Mouse (Mus musculus): Measurements from ENCODE around the gene Fchsd2. TPM values are rescaled to one million over a fixed set of nuclear protein-coding genes. Genes with fewer than 3 reads are reported as not detected.
A peak's percentile ranks its signal among the peaks of the same experiment; 100 is the strongest.

Fchsd2 gene
- polyA plus RNA-seq, 1 experiment from 2014 or later: 51.6 TPM

- WGBS: 81% methylated on average over 3 of the region's 3 CpGs
- Histone ChIP-seq H3K9ac (replicated peaks; ENCODE audit: low read depth, low read length) (no peak overlapping the region), H3K4me1 (ENCODE audit: control insufficient read depth, insufficient read depth, low read length) (no peaks in the 10 kb centered on the region), H3K4me2 (ENCODE audit: low read depth, low read length) (no peak overlapping the region), H3K4me3 (ENCODE audit: low read depth, low read length) (no peak overlapping the region), H3K9me3 (ENCODE audit: control insufficient read depth, low read length) (no peaks in the 10 kb centered on the region), H3K36me3 (ENCODE audit: control insufficient read depth, insufficient read depth, low read length) (no peaks in the 10 kb centered on the region), H3K27me3 (ENCODE audit: control insufficient read depth, insufficient read depth, low read length) (no peaks in the 10 kb centered on the region), H3K27ac (ENCODE audit: low read depth, low read length) (no peak overlapping the region)
- no peak for ATAC-seq (ENCODE audit: low read depth)
Measured at GRCm38 (mm10) chr7:101089242-101089641, 3.4 kb upstream of the Fchsd2 start.

GRCm38 (mm10) chr7:101093231-101093630, 568 bp downstream of the Fchsd2 start:
- H3K9ac ChIP-seq (replicated peaks; ENCODE audit: low read depth, low read length): no peak overlapping the region
- H3K4me3 ChIP-seq (ENCODE audit: low read depth, low read length): no peak overlapping the region
- no peaks in the 10 kb centered on the region for H3K36me3 ChIP-seq (ENCODE audit: control insufficient read depth, insufficient read depth, low read length)
- H3K4me2 ChIP-seq (ENCODE audit: low read depth, low read length): no peak overlapping the region
- H3K4me1 ChIP-seq (ENCODE audit: control insufficient read depth, insufficient read depth, low read length): no peaks in the 10 kb centered on the region
- no peak for ATAC-seq (ENCODE audit: low read depth)
- no peaks in the 10 kb centered on the region for H3K9me3 ChIP-seq (ENCODE audit: control insufficient read depth, low read length)
- H3K27me3 ChIP-seq (ENCODE audit: control insufficient read depth, insufficient read depth, low read length): no peaks in the 10 kb centered on the region
- no peak overlapping the region for H3K27ac ChIP-seq (ENCODE audit: low read depth, low read length)
- WGBS: 69% methylated on average over 3 of the region's 3 CpGs

- ATAC-seq (ENCODE audit: low read depth): no peak
- H3K36me3 ChIP-seq (ENCODE audit: control insufficient read depth, insufficient read depth, low read length): no peaks in the 10 kb centered on the region
- no peak overlapping the region for H3K4me2 ChIP-seq (ENCODE audit: low read depth, low read length)
- no peaks in the 10 kb centered on the region for H3K4me1 ChIP-seq (ENCODE audit: control insufficient read depth, insufficient read depth, low read length)
- H3K27ac ChIP-seq (ENCODE audit: low read depth, low read length): no peak overlapping the region
- 69% methylated on average over 1 of the region's 1 CpGs for WGBS
- no peaks in the 10 kb centered on the region for H3K27me3 ChIP-seq (ENCODE audit: control insufficient read depth, insufficient read depth, low read length)
- no peaks in the 10 kb centered on the region for H3K9me3 ChIP-seq (ENCODE audit: control insufficient read depth, low read length)
- H3K4me3 ChIP-seq (ENCODE audit: low read depth, low read length): no peak overlapping the region
- H3K9ac ChIP-seq (replicated peaks; ENCODE audit: low read depth, low read length): no peak overlapping the region
Measured at GRCm38 (mm10) chr7:101094746-101095145, 2.1 kb downstream of the Fchsd2 start.

GRCm38 (mm10) chr7:101095560-101095959, 2.9 kb downstream of the Fchsd2 start:
- H3K9ac ChIP-seq (replicated peaks; ENCODE audit: low read depth, low read length): no peak overlapping the region
- no peaks in the 10 kb centered on the region for H3K4me1 ChIP-seq (ENCODE audit: control insufficient read depth, insufficient read depth, low read length)
- H3K4me3 ChIP-seq (ENCODE audit: low read depth, low read length): no peak overlapping the region
- H3K27ac ChIP-seq (ENCODE audit: low read depth, low read length): no peak overlapping the region
- H3K4me2 ChIP-seq (ENCODE audit: low read depth, low read length): no peak overlapping the region
- H3K36me3 ChIP-seq (ENCODE audit: control insufficient read depth, insufficient read depth, low read length): no peaks in the 10 kb centered on the region
- no peaks in the 10 kb centered on the region for H3K27me3 ChIP-seq (ENCODE audit: control insufficient read depth, insufficient read depth, low read length)
- WGBS: 90% methylated on average over 5 of the region's 5 CpGs
- no peaks in the 10 kb centered on the region for H3K9me3 ChIP-seq (ENCODE audit: control insufficient read depth, low read length)
- no peak for ATAC-seq (ENCODE audit: low read depth)

- Histone ChIP-seq H3K27ac (ENCODE audit: low read depth, low read length) (no peak overlapping the region), H3K9ac (replicated peaks; ENCODE audit: low read depth, low read length) (no peak overlapping the region), H3K4me3 (ENCODE audit: low read depth, low read length) (no peak overlapping the region), H3K4me1 (ENCODE audit: control insufficient read depth, insufficient read depth, low read length) (peaks cover 4% of the 10 kb centered on the region; the same call in 1 of the 2 replicates), H3K27me3 (ENCODE audit: control insufficient read depth, insufficient read depth, low read length) (no peaks in the 10 kb centered on the region), H3K36me3 (ENCODE audit: control insufficient read depth, insufficient read depth, low read length) (no peaks in the 10 kb centered on the region), H3K9me3 (ENCODE audit: control insufficient read depth, low read length) (no peaks in the 10 kb centered on the region), H3K4me2 (ENCODE audit: low read depth, low read length) (no peak overlapping the region)
- 90% methylated on average over 2 of the region's 2 CpGs for whole genome bisulfite sequencing
- ATAC-seq (ENCODE audit: low read depth): no peak
Measured at GRCm38 (mm10) chr7:101096576-101096975, 3.9 kb downstream of the Fchsd2 start.

GRCm38 (mm10) chr7:101097084-101097483, 4.4 kb downstream of the Fchsd2 start:
- WGBS: 50% methylated on average over 3 of the region's 3 CpGs
- ATAC-seq (ENCODE audit: low read depth): no peak
- no peak overlapping the region for H3K9ac ChIP-seq (replicated peaks; ENCODE audit: low read depth, low read length)

GRCm38 (mm10) chr7:101099981-101100380, 7.3 kb downstream of the Fchsd2 start:
- H3K4me2 ChIP-seq (ENCODE audit: low read depth, low read length): no peak overlapping the region
- H3K9me3 ChIP-seq (ENCODE audit: control insufficient read depth, low read length): no peaks in the 10 kb centered on the region
- ATAC-seq (ENCODE audit: low read depth): no peak
- peaks cover 5% of the 10 kb centered on the region; the same call in 1 of the 2 replicates for H3K4me1 ChIP-seq (ENCODE audit: control insufficient read depth, insufficient read depth, low read length)
- H3K4me3 ChIP-seq (ENCODE audit: low read depth, low read length): no peak overlapping the region
- H3K9ac ChIP-seq (replicated peaks; ENCODE audit: low read depth, low read length): no peak overlapping the region
- 74% methylated on average over 3 of the region's 3 CpGs for WGBS
- no peaks in the 10 kb centered on the region for H3K27me3 ChIP-seq (ENCODE audit: control insufficient read depth, insufficient read depth, low read length)
- no peaks in the 10 kb centered on the region for H3K36me3 ChIP-seq (ENCODE audit: control insufficient read depth, insufficient read depth, low read length)
- no peak overlapping the region for H3K27ac ChIP-seq (ENCODE audit: low read depth, low read length)

More at GRCm38 (mm10) chr7:101097084-101097483, 4.4 kb downstream of the Fchsd2 start:
- no peaks in the 10 kb centered on the region for H3K9me3 ChIP-seq (ENCODE audit: control insufficient read depth, low read length)
- H3K36me3 ChIP-seq (ENCODE audit: control insufficient read depth, insufficient read depth, low read length): no peaks in the 10 kb centered on the region
- H3K4me1 ChIP-seq (ENCODE audit: control insufficient read depth, insufficient read depth, low read length): peaks cover 5% of the 10 kb centered on the region; the same call in 1 of the 2 replicates
- H3K27ac ChIP-seq (ENCODE audit: low read depth, low read length): no peak overlapping the region
- H3K4me3 ChIP-seq (ENCODE audit: low read depth, low read length): no peak overlapping the region
- H3K4me2 ChIP-seq (ENCODE audit: low read depth, low read length): no peak overlapping the region
- H3K27me3 ChIP-seq (ENCODE audit: control insufficient read depth, insufficient read depth, low read length): no peaks in the 10 kb centered on the region

GRCm38 (mm10) chr7:101101156-101101691, 8.6 kb downstream of the Fchsd2 start:
- H3K4me1 ChIP-seq (ENCODE audit: control insufficient read depth, insufficient read depth, low read length): peaks cover 5% of the 10 kb centered on the region; the same call in 1 of the 2 replicates
- 47% methylated on average over 10 of the region's 10 CpGs for WGBS
- peak overlapping the region; percentile 69 for H3K27ac ChIP-seq (ENCODE audit: low read depth, low read length)
- ATAC-seq (ENCODE audit: low read depth): peak; percentile 71
- H3K4me3 ChIP-seq (ENCODE audit: low read depth, low read length): no peak overlapping the region
- H3K9me3 ChIP-seq (ENCODE audit: control insufficient read depth, low read length): no peaks in the 10 kb centered on the region
- H3K27me3 ChIP-seq (ENCODE audit: control insufficient read depth, insufficient read depth, low read length): no peaks in the 10 kb centered on the region
- no peak overlapping the region for H3K9ac ChIP-seq (replicated peaks; ENCODE audit: low read depth, low read length)
- no peaks in the 10 kb centered on the region for H3K36me3 ChIP-seq (ENCODE audit: control insufficient read depth, insufficient read depth, low read length)
- no peak overlapping the region for H3K4me2 ChIP-seq (ENCODE audit: low read depth, low read length)

GRCm38 (mm10) chr7:101106666-101107065, 14.0 kb downstream of the Fchsd2 start:
- WGBS: 64% methylated on average over 2 of the region's 2 CpGs
- H3K36me3 ChIP-seq (ENCODE audit: control insufficient read depth, insufficient read depth, low read length): peaks cover 4% of the 10 kb centered on the region; the same call in 1 of the 2 replicates
- no peak for ATAC-seq (ENCODE audit: low read depth)
- H3K4me3 ChIP-seq (ENCODE audit: low read depth, low read length): no peak overlapping the region
- H3K9me3 ChIP-seq (ENCODE audit: control insufficient read depth, low read length): no peaks in the 10 kb centered on the region
- no peak overlapping the region for H3K4me2 ChIP-seq (ENCODE audit: low read depth, low read length)
- no peak overlapping the region for H3K9ac ChIP-seq (replicated peaks; ENCODE audit: low read depth, low read length)
- no peak overlapping the region for H3K27ac ChIP-seq (ENCODE audit: low read depth, low read length)
- peaks cover 15% of the 10 kb centered on the region for H3K4me1 ChIP-seq (ENCODE audit: control insufficient read depth, insufficient read depth, low read length)
- H3K27me3 ChIP-seq (ENCODE audit: control insufficient read depth, insufficient read depth, low read length): no peaks in the 10 kb centered on the region; the same call in 1 of the 2 replicates
